Mouse (Mus musculus) right cerebral cortex, postnatal 36 days (tissue): ENCODE measurements around the gene Kcnj14.

ENCODE experiments used
- DNase-seq, 2 experiments: peaks; one replicate each; pipeline ENCODE4 v3.0.0; 2022; ENCODE audit warnings: low spot score in 2 of 2, mixed read lengths in 1 of 2

The Kcnj14 gene

GRCm38 (mm10) chr7:45766764-45767163, 57.8 kb downstream of the Kcnj14 start:
- no peak for DNase-seq
